Mouse (Mus musculus) ES-Bruce4 (cell line): ENCODE measurements around the gene Fbxo48. TPM values are rescaled to one million over a fixed set of nuclear protein-coding genes. Genes with fewer than 3 reads are reported as not detected.

ENCODE experiments used
- H3K27ac ChIP-seq: 2 replicates; pipeline ENCODE4 v1.5.1; 2012; ENCODE audit warnings: low read length, inconsistent platforms; ENCODE audit not compliant: insufficient read depth
- H3K27me3 ChIP-seq: 2 replicates; pipeline ENCODE4 v1.6.1; 2012; ENCODE audit warnings: mild to moderate bottlenecking, low read length, inconsistent platforms; ENCODE audit not compliant: control insufficient read depth, poor library complexity, insufficient read depth, severe bottlenecking
- H3K36me3 ChIP-seq: 2 replicates; pipeline ENCODE4 v1.6.1; 2012; ENCODE audit warnings: inconsistent platforms, mild to moderate bottlenecking, low read length, moderate library complexity; ENCODE audit not compliant: control insufficient read depth, poor library complexity, insufficient read depth, severe bottlenecking
- H3K4me1 ChIP-seq: one replicate; pipeline ENCODE4 v1.8.1; 2011; ENCODE audit warnings: low read length; ENCODE audit not compliant: control insufficient read depth, insufficient read depth
- H3K4me3 ChIP-seq: 2 replicates; pipeline ENCODE4 v1.5.1; 2011; ENCODE audit warnings: low read depth, mild to moderate bottlenecking, low read length
- H3K9ac ChIP-seq: 2 replicates; pipeline ENCODE4 v1.6.1; 2012; ENCODE audit warnings: low read depth, mild to moderate bottlenecking, inconsistent platforms; ENCODE audit not compliant: poor library complexity, severe bottlenecking
- H3K9me3 ChIP-seq: replicated peaks from 2 replicates; pipeline ENCODE4 v1.6.1; 2012; ENCODE audit warnings: mild to moderate bottlenecking, low read length, inconsistent platforms; ENCODE audit not compliant: control insufficient read depth, poor library complexity, insufficient read depth, severe bottlenecking
- CTCF ChIP-seq: IDR thresholded peaks from one replicate; pipeline ENCODE4 v1.8.1; 2011; ENCODE audit warnings: low read depth, low read length
- EP300 ChIP-seq: IDR thresholded peaks from 2 replicates; pipeline ENCODE4 v1.6.1; 2011; ENCODE audit warnings: low read depth, low read length; ENCODE audit not compliant: insufficient read depth
- POLR2A ChIP-seq: IDR thresholded peaks from one replicate; pipeline ENCODE4 v1.8.1; 2011; ENCODE audit warnings: low read length; ENCODE audit not compliant: insufficient read depth
- polyA plus RNA-seq: library from polyadenylated mRNA; stranded (reverse); fragments of >200 nt; gene quantifications from 2 replicates; pipeline ENCODE4 v1.2.4, GENCODE M21; 2011; ENCODE audit warnings: low read depth; ENCODE audit not compliant: missing spikeins, insufficient read depth, insufficient read length

Gene Fbxo48
- polyA plus RNA-seq, 1 experiment, result 4.6 TPM

DNA sequence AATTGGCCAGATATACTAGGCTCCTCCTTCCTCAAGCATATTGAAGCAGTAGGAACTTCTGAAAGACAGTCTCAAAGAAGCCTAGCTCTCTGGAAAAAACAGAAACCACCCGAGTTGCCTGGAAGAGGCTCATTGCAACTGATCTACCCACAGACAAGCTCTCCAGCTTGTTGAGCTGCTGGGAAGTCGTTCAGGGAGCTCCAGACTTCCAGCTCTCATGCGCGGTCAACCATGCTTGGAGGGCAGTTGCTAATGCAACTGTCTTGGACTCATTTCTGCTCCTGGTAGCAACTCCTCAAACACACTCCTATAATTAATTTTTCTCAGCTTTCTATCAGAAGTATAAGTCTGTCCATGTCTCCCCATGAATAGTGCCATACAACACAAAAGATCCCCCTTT is 8.2 kb upstream of the Fbxo48 start:
- Histone ChIP-seq H3K9me3 (no peaks in the 10 kb centered on the region), H3K27ac (no peak overlapping the region), H3K4me3 (no peak overlapping the region), H3K4me1 (no peaks in the 10 kb centered on the region), H3K27me3 (no peaks in the 10 kb centered on the region), H3K36me3 (no peaks in the 10 kb centered on the region), H3K9ac (no peak overlapping the region)
- TF ChIP-seq POLR2A (no peak), CTCF (no peak), EP300 (no peak)

DNA sequence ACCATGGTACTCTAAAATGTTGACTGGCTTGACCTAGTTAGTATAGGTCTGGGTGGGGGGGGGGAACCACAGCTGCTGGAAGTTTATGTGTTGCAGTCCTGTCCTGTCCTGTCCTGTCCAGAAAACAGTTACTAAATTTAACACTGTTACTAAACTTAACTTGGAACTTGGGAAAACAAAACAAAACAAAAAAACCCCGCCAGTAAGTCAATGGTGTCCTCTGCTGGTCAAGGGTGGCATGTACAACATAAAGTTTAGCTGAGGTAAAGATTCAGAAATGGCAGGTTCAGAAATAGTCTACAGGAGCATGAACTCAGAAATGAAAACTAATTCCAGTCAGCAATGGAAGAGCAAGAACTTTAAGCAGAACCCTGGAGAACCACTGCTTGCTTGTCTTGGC is 2.4 kb upstream of the Fbxo48 start:
- Histone ChIP-seq H3K9ac (no peak overlapping the region), H3K36me3 (no peaks in the 10 kb centered on the region), H3K4me3 (no peak overlapping the region), H3K4me1 (no peaks in the 10 kb centered on the region), H3K27ac (no peak overlapping the region), H3K9me3 (no peaks in the 10 kb centered on the region; the same call in 1 of the 2 replicates), H3K27me3 (no peaks in the 10 kb centered on the region)
- TF ChIP-seq EP300 (no peak), CTCF (no peak), POLR2A (no peak)

DNA sequence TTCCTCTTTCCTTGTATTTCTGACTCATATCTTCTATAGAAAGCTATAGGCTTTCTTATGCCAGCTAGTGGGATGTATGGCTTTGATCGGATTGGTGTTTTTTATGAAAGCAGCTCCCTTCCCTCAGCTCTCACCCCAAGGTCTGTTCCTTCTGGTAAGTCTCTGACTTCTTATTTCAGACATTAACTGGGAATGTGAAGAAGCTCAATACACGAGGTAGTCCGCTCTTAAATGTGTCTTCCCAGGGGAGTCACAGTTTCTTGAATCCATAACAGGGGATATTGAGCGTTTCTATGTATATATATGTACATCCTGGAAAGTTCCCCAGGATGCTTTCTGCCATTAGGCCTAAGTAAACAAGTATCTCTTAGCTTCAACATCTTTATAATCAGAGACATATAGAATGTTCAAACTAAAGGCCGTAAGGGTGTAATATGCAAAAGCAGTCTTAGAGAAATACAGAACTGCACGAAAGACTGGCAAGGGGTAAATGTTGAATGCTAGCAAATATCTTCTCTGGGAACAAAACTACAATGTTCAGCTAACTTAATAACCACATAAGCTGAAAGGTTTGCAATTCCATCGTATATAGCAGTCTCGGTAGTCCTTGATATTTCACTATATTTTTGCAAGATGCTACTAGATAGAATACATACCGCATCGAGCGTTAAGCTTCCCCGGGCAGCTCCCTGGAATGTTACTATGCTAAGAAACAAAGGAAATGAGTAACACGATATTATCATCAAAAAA is 774 bp upstream of the Fbxo48 start:
- Histone ChIP-seq H3K9me3 (no peaks in the 10 kb centered on the region; the same call in 1 of the 2 replicates), H3K27ac (no peak overlapping the region), H3K27me3 (no peaks in the 10 kb centered on the region), H3K4me3 (peak overlapping the region; percentile 79), H3K9ac (peak overlapping the region; percentile 54), H3K4me1 (no peaks in the 10 kb centered on the region), H3K36me3 (no peaks in the 10 kb centered on the region)
- TF ChIP-seq POLR2A (no peak), CTCF (no peak), EP300 (no peak)

DNA sequence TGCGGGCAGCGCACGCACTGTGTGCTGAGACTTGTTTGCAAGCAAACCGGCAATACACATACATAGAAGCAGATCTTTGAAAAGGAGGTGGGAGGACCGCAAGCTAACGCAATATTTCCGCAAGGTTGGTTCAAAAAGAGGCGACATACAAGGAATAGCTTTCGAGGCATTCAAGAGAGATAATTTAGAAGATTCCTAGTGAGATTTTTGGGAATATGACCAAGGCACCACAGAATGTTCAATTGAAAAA is 511 bp downstream of the Fbxo48 start:
- H3K9me3 ChIP-seq, result no peaks in the 10 kb centered on the region; the same call in 1 of the 2 replicates
- no peaks in the 10 kb centered on the region for H3K4me1 ChIP-seq
- H3K9ac ChIP-seq, result peak overlapping the region; percentile 44
- H3K27ac ChIP-seq, result no peak overlapping the region
- H3K36me3 ChIP-seq, result no peaks in the 10 kb centered on the region
- TF ChIP-seq POLR2A (no peak), CTCF (no peak)
- H3K27me3 ChIP-seq, result no peaks in the 10 kb centered on the region
- peak overlapping the region; percentile 86 for H3K4me3 ChIP-seq

DNA sequence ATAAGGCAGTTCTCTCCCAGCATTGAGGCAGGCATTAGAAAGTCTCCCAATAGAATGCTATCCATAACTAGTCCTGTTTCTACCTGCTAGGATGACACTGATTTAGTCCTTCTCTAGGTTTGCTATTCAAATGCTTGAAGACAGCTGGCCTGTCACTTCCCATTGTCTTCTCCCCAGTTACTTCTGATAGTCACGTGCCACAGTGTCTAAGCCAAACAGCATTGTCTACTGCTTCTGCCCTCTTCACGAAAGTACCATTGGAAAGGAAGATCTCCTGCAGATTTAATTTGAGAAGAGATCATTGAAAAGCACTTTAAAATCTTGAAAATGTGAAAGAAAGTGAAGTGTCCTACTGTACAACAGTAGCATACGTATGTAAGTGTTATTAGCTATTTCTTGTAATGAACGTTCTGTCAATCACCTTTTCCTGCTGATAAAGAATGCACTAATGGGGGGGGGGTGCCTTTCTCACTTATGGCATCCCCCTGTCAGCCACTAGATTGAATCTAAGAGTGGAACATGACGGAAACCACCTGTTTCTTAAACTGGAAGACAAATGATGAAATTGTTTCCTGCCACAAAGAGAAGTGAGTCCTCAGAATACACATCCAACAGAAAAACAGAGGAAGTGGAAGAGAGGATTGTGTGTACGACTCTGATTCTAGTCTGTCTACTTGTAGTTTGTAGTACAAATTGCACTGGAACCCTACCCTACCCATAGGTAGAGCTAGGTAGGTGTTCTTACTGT is 5.1 kb downstream of the Fbxo48 start:
- Histone ChIP-seq H3K4me3 (no peak overlapping the region), H3K4me1 (no peaks in the 10 kb centered on the region), H3K36me3 (no peaks in the 10 kb centered on the region), H3K9me3 (peaks cover 2% of the 10 kb centered on the region; the same call in 1 of the 2 replicates), H3K27me3 (no peaks in the 10 kb centered on the region), H3K9ac (no peak overlapping the region), H3K27ac (no peak overlapping the region)
- TF ChIP-seq CTCF (no peak), POLR2A (no peak), EP300 (no peak)

DNA sequence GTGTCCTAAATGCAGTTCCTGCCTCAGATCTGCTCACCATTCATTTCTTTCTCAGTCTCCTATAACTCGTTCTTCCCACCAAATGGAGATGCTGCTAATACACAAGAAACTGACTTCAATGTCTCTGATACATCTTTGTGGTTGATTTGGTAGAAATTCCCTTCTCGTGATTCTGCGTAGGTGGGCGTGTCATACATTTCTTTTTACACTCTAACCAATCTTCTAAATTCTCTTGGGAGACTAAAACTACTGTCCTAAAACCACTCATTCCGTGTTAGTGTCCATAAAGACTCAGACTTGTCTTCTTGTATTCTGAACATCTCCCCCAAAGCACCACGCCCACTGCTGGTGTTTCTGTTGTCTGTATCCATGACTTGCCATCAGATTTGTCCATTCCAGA is 5.9 kb downstream of the Fbxo48 start:
- H3K27me3 ChIP-seq, result no peaks in the 10 kb centered on the region
- peaks cover 2% of the 10 kb centered on the region; the same call in 1 of the 2 replicates for H3K9me3 ChIP-seq
- no peaks in the 10 kb centered on the region for H3K4me1 ChIP-seq
- H3K27ac ChIP-seq, result no peak overlapping the region
- TF ChIP-seq CTCF (no peak), EP300 (no peak), POLR2A (no peak)
- no peak overlapping the region for H3K9ac ChIP-seq
- no peaks in the 10 kb centered on the region for H3K36me3 ChIP-seq
- H3K4me3 ChIP-seq, result no peak overlapping the region
